Mouse (Mus musculus) heart, adult 2 months (tissue): ENCODE measurements at regions not wholly inside any gene's neighbourhood (a gene's known extent, or its start where the extent isn't known, plus 50 kb on each side); places are given as distances from the start of the nearest gene placed in this dataset.

ENCODE experiments used
- DNase-seq, 2 experiments: peaks; one replicate each; pipeline ENCODE4 v3.0.0; 2021
- H3K27ac ChIP-seq: fragments of 200-600 bp; 2 replicates; pipeline ENCODE4 v1.8.1; 2022
- H3K27me3 ChIP-seq: fragments of 200-500 bp; 2 replicates; pipeline ENCODE4 v1.6.1; 2012; ENCODE audit warnings: mild to moderate bottlenecking, low read length, inconsistent platforms, mixed read lengths; ENCODE audit not compliant: control insufficient read depth, insufficient read depth
- H3K36me3 ChIP-seq: fragments of 200-500 bp; 2 replicates; pipeline ENCODE4 v1.6.1; 2012; ENCODE audit warnings: low read length, inconsistent platforms; ENCODE audit not compliant: control insufficient read depth, insufficient read depth
- H3K4me1 ChIP-seq: fragments of 200-500 bp; 2 replicates; pipeline ENCODE4 v1.6.1; 2011; ENCODE audit warnings: low read length; ENCODE audit not compliant: control insufficient read depth, insufficient read depth
- H3K4me3 ChIP-seq: fragments of 200-600 bp; 2 replicates; pipeline ENCODE4 v1.8.1; 2022
- H3K79me2 ChIP-seq: fragments of 200-500 bp; replicated peaks from 2 replicates; pipeline ENCODE4 v1.6.1; 2012; ENCODE audit warnings: mild to moderate bottlenecking, inconsistent platforms, low read length, moderate library complexity, mixed read lengths; ENCODE audit not compliant: control insufficient read depth, insufficient read depth
- H3K9ac ChIP-seq: fragments of 200-500 bp; 2 replicates; pipeline ENCODE4 v1.6.1; 2012; ENCODE audit warnings: low read depth, mild to moderate bottlenecking, control low read depth, inconsistent platforms, low read length, mixed read lengths
- CTCF ChIP-seq: fragments of 200-600 bp; IDR thresholded peaks from 2 replicates; pipeline ENCODE4 v1.8.1; 2022; ENCODE audit warnings: antibody characterized with exemption, mild to moderate bottlenecking, moderate library complexity
- EP300 ChIP-seq: fragments of 200-500 bp; IDR thresholded peaks from 2 replicates; pipeline ENCODE4 v1.6.1; 2011; ENCODE audit warnings: low read depth, low read length, control low read depth; ENCODE audit not compliant: insufficient read depth
- POLR2A ChIP-seq: fragments of 200-500 bp; IDR thresholded peaks from 2 replicates; pipeline ENCODE4 v1.6.1; 2011; ENCODE audit warnings: mild to moderate bottlenecking, low read depth, low read length, control low read depth; ENCODE audit not compliant: insufficient read depth
- WGBS: fragments of 180-500 bp; shearing (Covaris S2); methylation state at CpG from one replicate; pipeline ENCODE4 v1.1.7; 2018; 5-methylcytosine and 5-hydroxymethylcytosine counted together
- intact Hi-C: fragments of 180-260 bp; cut with DNase I; formaldehyde crosslinking; loops from one replicate; pipeline ENCODE4 v1.15.1; 2025

- H3K4me3 ChIP-seq = no peak overlapping the region
- DNase-seq = no peak
These were observed 296.8 kb downstream of the Arl6ip6 start for GRCm38 (mm10) chr2:53488301-53488700.

GRCm38 (mm10) chr2:53490805-53491585 is 299.5 kb downstream of the Arl6ip6 start:
- Histone ChIP-seq H3K79me2 (no peaks in the 10 kb centered on the region), H3K4me1 (no peaks in the 10 kb centered on the region), H3K4me3 (no peak overlapping the region), H3K9ac (no peak overlapping the region), H3K27me3 (no peaks in the 10 kb centered on the region), H3K36me3 (no peaks in the 10 kb centered on the region), H3K27ac (no peak overlapping the region)
- TF ChIP-seq POLR2A (no peak), CTCF (no peak), EP300 (no peak)
- WGBS = 73% methylated on average over 4 of the region's 4 CpGs
- intact Hi-C loops = no loop called here
- DNase-seq = no peak

More at GRCm38 (mm10) chr2:53488301-53488700, 296.8 kb downstream of the Arl6ip6 start:
- Histone ChIP-seq H3K79me2 (no peaks in the 10 kb centered on the region), H3K9ac (no peak overlapping the region), H3K36me3 (no peaks in the 10 kb centered on the region), H3K27ac (no peak overlapping the region), H3K27me3 (no peaks in the 10 kb centered on the region), H3K4me1 (no peaks in the 10 kb centered on the region)
- 72% methylated on average over 1 of the region's 1 CpGs for WGBS
- intact Hi-C loops = no loop called here
- TF ChIP-seq CTCF = no peak
- no peak for TF ChIP-seq POLR2A
- no peak for TF ChIP-seq EP300

DNA sequence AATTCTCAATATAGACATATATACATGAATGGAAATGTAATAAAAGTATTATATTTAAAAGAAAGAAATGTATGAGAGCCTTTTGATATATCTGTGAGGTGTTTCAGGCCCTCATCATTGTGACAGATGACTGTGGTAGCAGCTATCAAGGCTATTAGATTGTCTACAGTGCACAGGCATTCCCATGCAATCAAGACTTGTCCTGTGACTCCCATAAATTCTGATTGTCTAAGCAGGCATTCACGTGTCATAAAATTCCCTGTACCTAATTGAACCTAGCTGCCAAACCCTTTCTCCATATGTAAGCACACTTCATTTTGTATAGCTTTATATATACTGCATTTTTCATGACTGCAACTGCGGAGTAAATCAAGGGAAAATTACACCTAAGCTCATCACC is 301.3 kb downstream of the Arl6ip6 start:
- Histone ChIP-seq H3K9ac (no peak overlapping the region), H3K4me1 (no peaks in the 10 kb centered on the region), H3K27me3 (no peaks in the 10 kb centered on the region), H3K79me2 (no peaks in the 10 kb centered on the region), H3K36me3 (no peaks in the 10 kb centered on the region), H3K27ac (no peak overlapping the region), H3K4me3 (no peak overlapping the region)
- intact Hi-C loops = no loop called here
- no peak for DNase-seq
- TF ChIP-seq CTCF = no peak
- TF ChIP-seq POLR2A = no peak
- TF ChIP-seq EP300 = no peak
- 73% methylated on average over 2 of the region's 2 CpGs for WGBS

DNA sequence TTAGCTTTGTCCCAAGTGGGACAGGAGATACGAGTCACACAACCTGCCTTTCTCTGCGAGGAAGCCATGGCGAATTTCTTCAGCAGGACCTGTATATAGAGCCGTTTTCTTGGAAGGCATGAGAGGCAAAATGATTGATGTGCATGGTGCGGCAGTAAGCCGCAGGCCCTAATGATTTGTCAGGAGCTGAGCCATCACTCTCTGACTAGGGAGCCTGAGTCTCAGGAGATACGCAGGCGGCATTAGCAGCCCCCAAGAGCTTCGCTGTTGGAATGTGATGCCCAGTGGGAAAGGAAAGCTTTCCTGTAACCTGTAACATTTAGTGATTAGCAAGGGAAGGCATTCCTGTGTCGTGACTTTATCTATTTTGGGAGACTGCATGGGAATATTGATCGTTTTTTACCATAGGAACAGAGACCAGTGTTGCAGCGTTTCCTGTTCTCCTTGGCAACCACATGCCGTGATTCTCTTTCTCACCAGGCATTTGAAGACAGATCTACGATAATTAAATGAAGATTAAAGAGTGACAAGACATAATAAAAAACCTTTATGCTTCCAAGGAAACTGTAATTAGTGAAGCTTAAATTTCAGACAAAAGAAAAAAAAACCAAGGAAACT is 310.2 kb downstream of the Arl6ip6 start:
- no peak for DNase-seq
- TF ChIP-seq EP300 (no peak), CTCF (no peak), POLR2A (no peak)
- Histone ChIP-seq H3K79me2 (no peaks in the 10 kb centered on the region), H3K27me3 (no peaks in the 10 kb centered on the region), H3K9ac (no peak overlapping the region), H3K4me3 (no peak overlapping the region), H3K27ac (no peak overlapping the region), H3K4me1 (no peaks in the 10 kb centered on the region), H3K36me3 (no peaks in the 10 kb centered on the region)
- 46% methylated on average over 14 of the region's 14 CpGs for WGBS
- intact Hi-C loops = no loop called here

GRCm38 (mm10) chr2:53502275-53502667 is 310.7 kb downstream of the Arl6ip6 start:
- DNase-seq = no peak
- 52% methylated on average over 4 of the region's 4 CpGs for WGBS
- TF ChIP-seq EP300 (no peak), CTCF (no peak), POLR2A (no peak)
- intact Hi-C loops = no loop called here
- H3K36me3 ChIP-seq = no peaks in the 10 kb centered on the region
- H3K27ac ChIP-seq = no peak overlapping the region
- H3K79me2 ChIP-seq = no peaks in the 10 kb centered on the region
- no peak overlapping the region for H3K9ac ChIP-seq
- H3K4me3 ChIP-seq = no peak overlapping the region
- H3K27me3 ChIP-seq = no peaks in the 10 kb centered on the region
- H3K4me1 ChIP-seq = no peaks in the 10 kb centered on the region

DNA sequence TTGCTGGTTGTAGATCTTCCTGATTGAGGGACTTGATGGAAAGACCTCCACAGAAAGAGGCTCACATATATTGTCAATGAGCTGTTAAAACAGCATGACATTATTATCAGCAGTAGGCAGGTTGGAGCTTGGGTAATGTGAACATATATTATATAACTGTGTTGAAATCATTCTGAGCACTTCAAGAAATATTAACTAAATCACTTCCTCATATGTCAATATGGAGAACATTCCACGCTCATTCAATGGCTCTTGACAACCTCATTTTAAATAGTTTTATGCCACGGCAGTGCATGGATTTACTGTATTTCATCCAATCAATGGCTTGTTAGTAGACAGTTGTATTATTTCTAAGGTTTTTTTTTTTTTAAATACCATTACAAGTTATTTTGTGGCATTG is 350.6 kb downstream of the Arl6ip6 start:
- 92% methylated on average over 2 of the region's 2 CpGs for WGBS
- H3K27ac ChIP-seq = no peak overlapping the region
- no peak for DNase-seq
- no peak overlapping the region for H3K4me3 ChIP-seq
- no peaks in the 10 kb centered on the region for H3K27me3 ChIP-seq
- intact Hi-C loops = no loop called here
- no peaks in the 10 kb centered on the region for H3K36me3 ChIP-seq
- no peak for TF ChIP-seq POLR2A
- TF ChIP-seq EP300 = no peak
- TF ChIP-seq CTCF = no peak
- H3K9ac ChIP-seq = no peak overlapping the region
- H3K79me2 ChIP-seq = no peaks in the 10 kb centered on the region
- H3K4me1 ChIP-seq = no peaks in the 10 kb centered on the region
